Mouse (Mus musculus) frontal cortex, postnatal 10 days (tissue): ENCODE measurements at regions not wholly inside any gene's neighbourhood (a gene's known extent, or its start where the extent isn't known, plus 50 kb on each side); places are given as distances from the start of the nearest gene placed in this dataset.

Source experiments
- DNase-seq, 2 experiments: peaks; one replicate each; pipeline ENCODE4 v3.0.0; 2022; ENCODE audit warnings: low spot score in 2 of 2, mixed read lengths in 1 of 2

DNA sequence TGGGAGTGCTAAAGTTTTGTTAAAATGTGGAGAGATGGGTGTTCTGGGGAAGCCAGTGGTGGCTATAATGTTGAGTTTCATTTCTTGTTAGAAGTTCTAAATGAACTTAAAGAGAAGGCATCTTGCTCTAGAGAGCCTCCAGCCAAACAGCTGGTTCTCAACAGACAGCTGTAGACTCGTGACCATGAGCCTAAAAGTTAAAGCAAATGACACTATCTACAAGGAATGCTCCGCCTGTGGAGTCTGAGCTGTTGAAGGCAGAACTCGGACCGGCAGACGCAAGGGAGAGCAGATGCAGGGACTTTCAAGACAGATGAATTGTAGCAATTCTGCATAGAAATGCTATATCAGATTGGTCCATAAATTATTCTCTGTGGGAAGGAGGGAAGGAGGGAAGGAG, 114.1 kb upstream of the Fn1 start:
- no peak for DNase-seq

DNA sequence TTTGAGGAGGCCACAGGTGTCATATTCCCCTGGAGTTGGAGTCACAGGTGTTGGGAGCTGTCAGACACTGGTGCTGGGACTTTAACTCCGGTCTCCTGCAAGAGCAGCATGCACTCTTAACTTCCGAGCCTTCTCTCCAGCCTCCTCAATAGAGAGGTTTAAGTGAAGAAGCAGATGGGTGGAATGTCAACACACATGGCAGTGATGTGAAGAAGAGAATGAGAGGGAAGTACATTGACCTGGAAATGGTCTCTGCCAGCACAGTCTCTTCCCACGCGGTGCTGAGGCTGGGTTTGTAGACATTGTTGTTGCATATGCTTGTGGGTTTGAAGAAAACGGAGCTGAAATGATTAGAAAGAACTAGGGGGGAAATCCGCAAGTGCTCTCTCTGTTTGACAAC, 112.0 kb upstream of the Fn1 start:
- no peak for DNase-seq

DNA sequence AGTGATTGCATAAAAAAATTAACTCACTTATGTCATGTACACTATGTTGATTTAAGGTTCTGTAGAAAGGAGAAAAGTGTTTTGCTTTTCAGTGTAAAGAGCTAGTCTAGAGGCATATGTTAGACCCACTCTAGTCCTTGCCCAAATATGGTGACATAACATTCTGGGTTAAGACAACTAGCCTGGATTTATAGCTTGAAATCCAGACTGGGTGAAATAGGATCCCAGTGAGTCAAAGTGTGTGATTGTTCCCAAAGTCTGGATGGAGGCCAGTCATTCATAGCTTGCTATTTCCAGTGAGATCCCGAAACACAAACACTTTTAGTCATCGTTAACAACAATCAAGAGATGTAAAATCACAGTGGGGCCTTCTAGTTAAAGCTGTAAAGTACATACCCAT, 110.5 kb upstream of the Fn1 start:
- DNase-seq: no peak

DNA sequence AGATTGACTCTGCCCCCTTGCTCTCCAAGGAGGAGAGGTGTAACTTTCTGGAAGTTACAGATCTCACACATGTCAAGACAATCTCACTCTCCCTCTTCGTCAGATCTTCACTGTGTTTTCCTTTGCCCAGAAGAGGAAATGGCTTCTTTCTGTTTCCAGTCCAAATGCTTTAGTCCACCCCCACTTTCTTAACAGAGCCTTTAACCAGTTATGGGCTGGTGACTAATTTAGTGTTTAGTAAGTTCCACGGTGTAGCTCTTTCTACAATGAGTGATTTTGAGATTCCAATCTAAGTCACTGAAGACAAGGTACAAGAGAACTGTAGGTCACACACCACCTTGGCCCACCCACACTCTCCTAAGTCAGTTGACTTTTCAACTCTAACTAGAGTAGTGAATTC, 107.3 kb upstream of the Fn1 start:
- no peak for DNase-seq

GRCm38 (mm10) chr1:71757236-71757635, 104.2 kb upstream of the Fn1 start:
- DNase-seq: no peak

- DNase-seq: no peak
These were observed 103.2 kb upstream of the Fn1 start for GRCm38 (mm10) chr1:71756159-71756558.

DNA sequence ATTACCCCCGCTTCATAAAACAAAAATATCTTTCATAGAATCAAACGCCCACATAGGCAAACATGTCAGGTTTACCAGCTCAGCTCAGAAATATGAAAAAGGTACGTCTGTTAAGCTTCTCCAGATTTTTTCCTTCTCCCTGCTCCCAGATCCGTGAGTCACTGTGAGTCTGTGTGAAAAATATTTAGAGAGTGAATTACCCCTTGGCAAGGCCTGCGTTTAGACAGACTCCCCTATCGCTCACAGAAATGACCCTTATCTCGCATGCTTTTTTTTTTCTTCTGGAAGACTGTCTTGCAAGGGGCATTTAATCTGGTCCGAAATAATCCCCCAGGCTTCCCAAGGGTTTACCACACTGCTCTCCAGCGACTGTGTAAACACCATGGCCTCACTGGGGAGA, 102.4 kb upstream of the Fn1 start:
- DNase-seq: no peak

GRCm38 (mm10) chr1:71752351-71752750, 99.4 kb upstream of the Fn1 start:
- DNase-seq: no peak

- DNase-seq: no peak
These were observed 98.6 kb upstream of the Fn1 start for GRCm38 (mm10) chr1:71751601-71752000.

- no peak for DNase-seq
These were observed 82.6 kb upstream of the Fn1 start for GRCm38 (mm10) chr1:71735606-71736005.

DNA sequence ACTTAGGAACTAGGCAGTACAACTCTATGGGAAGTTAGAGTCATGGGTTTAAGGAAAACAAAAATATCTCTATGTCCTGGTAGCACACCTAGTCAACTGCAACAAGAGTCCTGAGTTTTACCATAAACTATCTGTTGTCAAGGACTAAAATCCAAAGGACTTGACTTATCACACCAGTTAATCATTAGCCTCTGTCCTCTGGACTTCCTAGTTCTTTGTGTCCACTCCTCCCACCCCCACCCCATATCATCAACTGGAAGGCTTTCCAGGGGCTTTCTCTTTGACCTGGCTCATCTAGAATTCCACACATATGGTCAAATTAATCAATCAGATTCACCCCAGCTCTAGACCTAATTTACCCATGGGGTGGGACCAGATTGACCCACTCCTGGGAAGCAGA, 78.6 kb upstream of the Fn1 start:
- DNase-seq: no peak

DNA sequence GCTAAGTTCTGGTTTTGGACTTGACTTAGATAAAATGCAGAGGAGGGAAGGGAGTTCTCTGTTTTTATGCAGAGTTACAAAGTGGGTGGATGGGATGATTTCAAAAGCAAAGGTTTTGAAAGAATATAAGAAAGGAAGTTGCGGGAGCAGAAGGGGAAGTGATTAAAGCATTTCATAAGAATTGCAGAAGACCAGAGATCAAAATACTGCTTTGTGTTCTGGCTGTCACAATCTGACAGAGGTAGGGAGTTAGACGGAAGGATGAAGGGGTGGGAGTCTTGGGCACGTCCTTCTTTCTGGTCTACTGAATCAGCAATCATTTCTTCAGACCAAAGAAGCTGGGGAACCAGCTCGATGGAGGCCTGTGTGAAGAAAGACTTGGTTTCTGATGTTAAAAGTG, 78.0 kb upstream of the Fn1 start:
- DNase-seq: no peak

GRCm38 (mm10) chr1:71728852-71729347, 75.9 kb upstream of the Fn1 start:
- no peak for DNase-seq

DNA sequence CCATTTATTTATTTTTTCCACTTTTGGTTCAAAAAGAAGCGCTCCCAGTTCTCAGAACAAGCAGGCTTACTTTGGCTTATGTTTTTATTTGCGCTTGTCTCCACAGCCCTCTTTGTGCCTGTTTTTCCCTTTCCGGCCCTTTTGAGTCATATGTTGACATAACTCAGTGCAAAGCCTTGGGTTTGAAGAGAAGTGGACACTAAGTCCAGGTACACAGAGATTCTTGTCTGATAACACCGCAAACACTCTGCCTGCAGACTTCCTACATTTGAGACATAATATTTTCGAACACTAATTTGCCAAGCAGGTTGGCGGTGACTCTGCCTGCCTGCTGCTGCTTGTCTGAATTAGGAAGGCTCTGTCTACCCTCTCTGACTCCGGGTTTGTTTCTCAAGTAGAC, 70.8 kb upstream of the Fn1 start:
- DNase-seq: no peak

DNA sequence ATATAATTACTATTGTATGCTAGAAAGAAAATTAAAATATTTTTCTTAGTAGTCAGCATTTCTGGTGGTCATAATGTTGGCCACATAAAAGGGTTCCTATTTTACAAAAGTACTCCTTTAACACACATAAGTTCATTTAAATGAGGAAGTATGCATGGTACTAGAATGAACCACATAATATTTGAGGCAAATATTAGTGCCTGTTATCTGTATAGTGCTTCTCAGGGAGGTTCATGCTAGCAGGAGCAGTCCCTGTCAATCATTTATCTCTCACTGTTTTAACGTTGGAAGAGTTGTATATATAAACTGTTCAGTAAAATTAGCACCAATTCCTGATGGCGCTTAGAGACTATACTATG, 70.0 kb upstream of the Fn1 start:
- DNase-seq: no peak

DNA sequence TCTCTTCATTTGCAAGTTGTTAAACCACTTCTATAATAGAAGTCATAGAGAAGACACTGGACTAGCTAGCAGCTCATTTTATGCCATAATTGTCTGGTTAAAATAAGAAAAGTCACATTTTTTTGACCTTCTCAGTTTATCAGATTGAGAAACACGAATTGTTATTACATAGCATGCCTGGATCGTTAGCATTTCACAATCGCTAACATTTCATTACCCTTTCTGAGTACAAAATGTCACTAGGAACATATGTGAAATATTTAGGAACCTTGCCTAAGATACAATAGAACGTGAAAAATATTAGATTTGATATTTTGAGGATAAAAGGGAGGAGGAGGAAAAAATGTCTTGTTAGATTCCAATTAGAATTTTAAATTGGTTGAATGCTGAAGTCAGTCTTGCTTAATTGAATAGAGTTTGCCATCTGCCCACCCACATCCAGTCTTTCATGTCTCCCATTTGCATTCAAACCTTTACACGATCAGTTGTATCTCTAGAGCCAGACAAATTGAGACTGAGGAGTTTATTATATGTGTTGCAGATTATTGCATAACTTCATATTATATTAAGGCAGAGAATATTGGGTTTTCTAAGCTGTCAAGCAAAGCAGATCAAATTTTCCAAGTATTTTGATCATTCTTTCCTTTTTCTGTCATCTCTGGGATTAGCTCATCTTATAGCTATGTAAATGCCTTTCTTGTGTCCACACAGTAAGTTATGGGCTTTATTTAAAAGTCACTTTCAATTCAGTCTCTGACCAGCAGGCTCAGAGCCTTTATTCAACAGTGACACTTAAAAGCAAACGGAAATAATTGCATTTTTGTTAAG, 69.4 kb upstream of the Fn1 start:
- DNase-seq: no peak
